Mouse (Mus musculus): Measurements from ENCODE around the gene Itsn1. TPM values are rescaled to one million over a fixed set of nuclear protein-coding genes. Genes with fewer than 3 reads are reported as not detected.
A peak's percentile ranks its signal among the peaks of the same experiment; 100 is the strongest.

Itsn1 gene
- polyA plus RNA-seq, 1 experiment from 2014 or later: 55.2 TPM

GRCm38 (mm10) chr16:91839462-91839861 lies 110.4 kb downstream of the Itsn1 start:
- no peak for ATAC-seq (ENCODE audit: low FRiP score)
- H3K36me3 ChIP-seq: peaks cover 49% of the 10 kb centered on the region

GRCm38 (mm10) chr16:91841026-91841630 lies 112.0 kb downstream of the Itsn1 start:
- no peak overlapping the region; the same call in 1 of the 2 replicates for H3K27ac ChIP-seq
- peaks cover 24% of the 10 kb centered on the region for H3K4me1 ChIP-seq (replicated peaks)
- WGBS: 91% methylated on average over 14 of the region's 14 CpGs
- no peaks in the 10 kb centered on the region for H3K27me3 ChIP-seq
- ATAC-seq (ENCODE audit: low FRiP score): no peak
- H3K9ac ChIP-seq: no peak overlapping the region
- peaks cover 54% of the 10 kb centered on the region for H3K36me3 ChIP-seq
- H3K4me3 ChIP-seq: no peak overlapping the region
- H3K9me3 ChIP-seq: no peaks in the 10 kb centered on the region
- no peak overlapping the region for H3K4me2 ChIP-seq

More at GRCm38 (mm10) chr16:91839462-91839861, 110.4 kb downstream of the Itsn1 start:
- H3K27me3 ChIP-seq: no peaks in the 10 kb centered on the region
- no peak overlapping the region for H3K27ac ChIP-seq
- no peaks in the 10 kb centered on the region for H3K9me3 ChIP-seq
- H3K4me1 ChIP-seq (replicated peaks): peaks cover 32% of the 10 kb centered on the region
- H3K4me3 ChIP-seq: no peak overlapping the region
- no peak overlapping the region for H3K9ac ChIP-seq
- no peak overlapping the region for H3K4me2 ChIP-seq
- WGBS: 52% methylated on average over 11 of the region's 11 CpGs

DNA sequence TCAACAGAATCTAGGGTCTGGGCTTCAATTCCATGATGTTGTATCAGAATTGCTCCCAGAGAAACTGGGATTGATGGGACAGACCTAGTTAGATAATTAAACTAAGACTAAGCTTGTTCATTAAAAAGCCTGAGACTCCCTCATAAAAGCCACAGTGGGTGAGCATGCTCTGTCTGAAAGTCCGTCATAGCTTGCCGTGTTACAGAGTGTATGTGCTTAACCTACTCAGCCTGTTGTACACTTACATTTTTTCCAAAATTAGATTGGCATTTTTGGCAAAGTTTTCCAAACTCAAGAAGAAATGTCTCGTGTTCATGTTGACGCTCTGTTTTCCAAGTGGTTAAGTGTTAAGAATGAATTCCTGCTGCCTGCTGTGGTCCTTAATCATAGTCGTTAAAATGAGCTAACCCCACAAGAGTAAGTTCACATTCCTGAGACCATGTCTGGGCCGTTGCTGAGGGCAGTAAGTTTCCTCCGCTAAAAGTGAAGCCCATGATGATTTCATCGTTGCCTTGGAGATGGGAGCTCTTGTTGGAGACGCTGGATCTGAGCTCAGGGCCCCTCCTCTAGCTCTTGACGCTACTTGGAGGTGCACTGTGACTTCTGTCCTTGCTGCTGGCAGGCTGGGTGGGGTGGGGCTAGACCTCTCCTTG lies 117.1 kb downstream of the Itsn1 start:
- H3K4me2 ChIP-seq: no peak overlapping the region
- no peaks in the 10 kb centered on the region for H3K27me3 ChIP-seq
- no peaks in the 10 kb centered on the region for H3K9me3 ChIP-seq
- 0 out of 2 replicates have a peak, but pooled peaks cover 2% of the 10 kb centered on the region for H3K4me1 ChIP-seq (replicated peaks)
- H3K9ac ChIP-seq: no peak overlapping the region
- ATAC-seq (ENCODE audit: low FRiP score): no peak
- H3K27ac ChIP-seq: no peak overlapping the region
- no peak overlapping the region for H3K4me3 ChIP-seq
- H3K36me3 ChIP-seq: peaks cover 73% of the 10 kb centered on the region
- 41% methylated on average over 10 of the region's 10 CpGs for WGBS

DNA sequence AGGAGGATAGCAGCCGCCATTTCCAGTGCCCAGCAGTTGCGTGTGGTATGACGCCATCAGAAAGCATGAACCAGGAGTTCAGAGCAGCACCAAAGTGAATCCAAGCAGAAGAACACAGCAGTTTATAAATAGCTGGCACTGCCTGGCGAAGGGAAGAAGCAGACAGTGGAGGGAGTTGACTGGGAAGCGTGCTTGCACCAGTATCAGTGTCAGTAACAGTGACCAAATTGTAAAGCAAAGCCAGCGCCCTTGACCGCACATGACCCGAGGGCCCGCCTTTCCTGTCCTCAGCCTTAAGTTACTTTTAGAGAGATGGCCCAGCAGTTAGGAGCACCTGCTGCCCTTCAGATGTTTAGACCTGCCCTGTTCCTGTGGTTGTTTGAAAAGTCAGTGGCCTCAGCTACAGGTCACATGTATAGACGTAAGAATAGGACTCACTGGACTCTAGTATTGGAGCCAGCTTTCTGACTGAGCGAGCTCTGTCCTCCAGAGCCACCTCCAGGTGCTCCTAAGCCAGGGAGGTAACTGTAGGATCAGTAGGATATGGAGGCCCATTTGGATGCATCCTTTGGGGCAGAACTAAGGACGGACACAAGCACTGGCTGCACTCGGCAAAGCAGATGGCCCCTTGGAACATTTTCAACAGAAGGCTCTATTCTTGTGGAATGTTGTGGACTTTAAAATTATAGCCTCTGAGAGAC lies 118.6 kb downstream of the Itsn1 start:
- no peak overlapping the region for H3K9ac ChIP-seq
- no peak overlapping the region for H3K4me3 ChIP-seq
- 0 out of 2 replicates have a peak, but pooled peaks cover 2% of the 10 kb centered on the region for H3K4me1 ChIP-seq (replicated peaks)
- peak overlapping the region; percentile 49; the same call in 1 of the 2 replicates for H3K27ac ChIP-seq
- WGBS: 93% methylated on average over 13 of the region's 13 CpGs
- no peak for ATAC-seq (ENCODE audit: low FRiP score)
- H3K36me3 ChIP-seq: peaks cover 76% of the 10 kb centered on the region
- H3K4me2 ChIP-seq: no peak overlapping the region
- H3K27me3 ChIP-seq: no peaks in the 10 kb centered on the region
- no peaks in the 10 kb centered on the region for H3K9me3 ChIP-seq

DNA sequence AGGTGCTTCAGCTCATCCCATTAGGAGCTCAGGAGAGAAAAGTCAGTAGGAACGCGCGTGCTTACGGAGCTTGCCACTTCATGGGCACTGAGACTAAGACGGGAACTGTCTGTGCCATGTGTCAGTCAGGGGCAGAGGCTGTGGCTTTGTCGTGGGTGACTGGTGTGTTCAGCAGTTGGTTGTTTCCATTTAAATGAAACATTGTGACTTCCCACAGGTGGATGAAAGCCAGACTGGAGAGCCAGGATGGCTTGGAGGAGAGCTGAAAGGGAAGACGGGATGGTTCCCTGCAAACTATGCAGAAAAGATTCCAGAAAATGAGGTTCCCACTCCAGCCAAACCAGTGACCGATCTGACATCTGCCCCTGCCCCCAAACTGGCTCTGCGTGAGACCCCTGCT lies 119.4 kb downstream of the Itsn1 start:
- no peak for ATAC-seq (ENCODE audit: low FRiP score)
- H3K4me1 ChIP-seq (replicated peaks): 0 out of 2 replicates have a peak, but pooled peaks cover 2% of the 10 kb centered on the region
- no peak overlapping the region for H3K9ac ChIP-seq
- no peak overlapping the region for H3K4me3 ChIP-seq
- H3K27me3 ChIP-seq: no peaks in the 10 kb centered on the region
- H3K4me2 ChIP-seq: no peak overlapping the region
- peaks cover 77% of the 10 kb centered on the region for H3K36me3 ChIP-seq
- H3K27ac ChIP-seq: no peak overlapping the region
- WGBS: 88% methylated on average over 9 of the region's 9 CpGs
- no peaks in the 10 kb centered on the region for H3K9me3 ChIP-seq

- H3K4me3 ChIP-seq: no peak overlapping the region
- 0 out of 2 replicates have a peak, but pooled peaks cover 2% of the 10 kb centered on the region for H3K4me1 ChIP-seq (replicated peaks)
- no peak for ATAC-seq (ENCODE audit: low FRiP score)
- no peaks in the 10 kb centered on the region for H3K27me3 ChIP-seq
- H3K36me3 ChIP-seq: peaks cover 79% of the 10 kb centered on the region
- H3K9me3 ChIP-seq: no peaks in the 10 kb centered on the region
- H3K9ac ChIP-seq: no peak overlapping the region
- no peak overlapping the region for H3K4me2 ChIP-seq
- WGBS: 95% methylated on average over 7 of the region's 7 CpGs
- no peak overlapping the region for H3K27ac ChIP-seq
Observed at GRCm38 (mm10) chr16:91848906-91849603, 120.0 kb downstream of the Itsn1 start.

DNA sequence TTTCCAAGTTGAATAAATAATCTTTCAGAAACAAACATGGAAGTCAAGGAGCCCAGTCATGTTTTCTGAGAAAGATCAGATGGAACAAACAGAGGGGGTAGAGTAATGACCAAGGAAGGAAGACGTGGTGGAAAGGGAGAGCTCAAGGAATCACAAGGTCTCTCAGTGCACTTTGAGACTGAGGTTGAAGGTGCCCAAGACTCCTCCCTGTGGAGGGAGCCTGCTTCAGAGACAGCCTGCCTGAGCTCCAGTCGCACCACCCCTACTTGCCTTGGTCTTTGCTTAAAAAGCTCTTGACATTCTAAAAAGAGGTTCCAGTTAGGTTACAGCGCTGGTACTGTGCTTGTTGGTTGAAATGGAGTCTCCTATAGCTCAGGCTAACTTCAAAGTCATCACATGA lies 121.1 kb downstream of the Itsn1 start:
- ATAC-seq (ENCODE audit: low FRiP score): no peak
- H3K4me2 ChIP-seq: no peak overlapping the region
- peaks cover 83% of the 10 kb centered on the region for H3K36me3 ChIP-seq
- 0 out of 2 replicates have a peak, but pooled peaks cover 2% of the 10 kb centered on the region for H3K4me1 ChIP-seq (replicated peaks)
- no peak overlapping the region for H3K9ac ChIP-seq
- no peak overlapping the region for H3K27ac ChIP-seq
- no peaks in the 10 kb centered on the region for H3K27me3 ChIP-seq
- WGBS: 91% methylated on average over 3 of the region's 3 CpGs
- H3K9me3 ChIP-seq: no peaks in the 10 kb centered on the region
- H3K4me3 ChIP-seq: no peak overlapping the region

GRCm38 (mm10) chr16:91851456-91852231 lies 122.6 kb downstream of the Itsn1 start:
- 81% methylated on average over 19 of the region's 19 CpGs for WGBS
- Histone ChIP-seq H3K4me3 (no peak overlapping the region), H3K4me2 (no peak overlapping the region), H3K36me3 (peaks cover 93% of the 10 kb centered on the region), H3K27me3 (no peaks in the 10 kb centered on the region), H3K27ac (0 out of 2 replicates have a peak overlapping the region, but pooled peaks have one; percentile 12), H3K4me1 (replicated peaks) (peaks cover 2% of the 10 kb centered on the region; the same call in 1 of the 2 replicates), H3K9me3 (no peaks in the 10 kb centered on the region), H3K9ac (no peak overlapping the region)
- ATAC-seq (ENCODE audit: low FRiP score): no peak

GRCm38 (mm10) chr16:91852753-91853152 lies 123.7 kb downstream of the Itsn1 start:
- WGBS: 84% methylated on average over 10 of the region's 10 CpGs
- Histone ChIP-seq H3K9ac (no peak overlapping the region), H3K4me3 (no peak overlapping the region), H3K27ac (no peak overlapping the region), H3K4me1 (replicated peaks) (peaks cover 3% of the 10 kb centered on the region; the same call in 1 of the 2 replicates), H3K36me3 (peaks cover 93% of the 10 kb centered on the region), H3K4me2 (no peak overlapping the region), H3K27me3 (no peaks in the 10 kb centered on the region), H3K9me3 (no peaks in the 10 kb centered on the region)
- ATAC-seq (ENCODE audit: low FRiP score): no peak

DNA sequence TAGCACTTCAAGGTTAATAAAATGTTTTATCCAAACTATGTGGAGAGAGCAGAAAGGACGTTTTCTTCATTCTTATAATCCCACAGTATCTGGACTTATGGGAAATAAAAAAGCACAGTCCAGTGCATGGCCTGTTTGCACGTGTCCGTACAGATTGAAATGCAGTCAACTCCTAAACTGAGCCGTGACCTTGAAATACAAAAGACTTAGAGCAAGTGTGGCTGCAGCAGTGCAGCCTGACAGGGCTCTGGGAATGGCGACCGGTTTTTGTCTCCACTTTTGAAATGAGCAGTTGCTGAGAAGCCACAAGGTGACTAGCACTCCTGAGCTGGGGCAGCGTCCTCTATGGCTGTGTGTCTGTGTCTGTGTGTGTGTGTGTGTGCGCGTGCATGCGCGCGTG lies 124.1 kb downstream of the Itsn1 start:
- H3K9ac ChIP-seq: no peak overlapping the region
- H3K36me3 ChIP-seq: peaks cover 96% of the 10 kb centered on the region
- no peak for ATAC-seq (ENCODE audit: low FRiP score)
- no peaks in the 10 kb centered on the region for H3K9me3 ChIP-seq
- 89% methylated on average over 12 of the region's 12 CpGs for WGBS
- H3K27me3 ChIP-seq: no peaks in the 10 kb centered on the region
- no peak overlapping the region for H3K27ac ChIP-seq
- no peak overlapping the region for H3K4me2 ChIP-seq
- peaks cover 3% of the 10 kb centered on the region; the same call in 1 of the 2 replicates for H3K4me1 ChIP-seq (replicated peaks)
- no peak overlapping the region for H3K4me3 ChIP-seq

GRCm38 (mm10) chr16:91858695-91859094 lies 129.6 kb downstream of the Itsn1 start:
- H3K9me3 ChIP-seq: no peaks in the 10 kb centered on the region
- H3K27me3 ChIP-seq: no peaks in the 10 kb centered on the region
- no peak overlapping the region for H3K4me3 ChIP-seq
- H3K4me1 ChIP-seq (replicated peaks): peaks cover 19% of the 10 kb centered on the region
- H3K36me3 ChIP-seq: peaks cover 73% of the 10 kb centered on the region
- H3K9ac ChIP-seq: no peak overlapping the region
- ATAC-seq (ENCODE audit: low FRiP score): no peak
- H3K27ac ChIP-seq: no peak overlapping the region
- WGBS: 95% methylated on average over 7 of the region's 7 CpGs
- H3K4me2 ChIP-seq: no peak overlapping the region

All from hindbrain, embryonic 13.5 days (tissue).